Mouse (Mus musculus) gastrocnemius, postnatal 4 days (tissue): Measurements from ENCODE around the gene Myo9a. TPM values are rescaled to one million over a fixed set of nuclear protein-coding genes. Genes with fewer than 3 reads are reported as not detected.

ENCODE experiments used
- total RNA-seq, 2 experiments: library from RNA; stranded (reverse); gene quantifications; 2 replicates each; pipeline ENCODE4 v1.2.3; 2021

Gene Myo9a
- total RNA-seq, 2 experiments from 2014 or later: 28.7 to 30.9 TPM

Other genes with a start within 250 kb of the Myo9a start
- 10 to 100 TPM; 30.0 to 35.1 TPM for gene Hexa, start 211.4 kb upstream of the Myo9a start, total RNA-seq
- gene Tmem202, start 211.0 kb upstream of the Myo9a start, total RNA-seq: under 1 TPM; 0.42 to 0.65 TPM
- gene Celf6, start 173.0 kb upstream of the Myo9a start, total RNA-seq: under 1 TPM in 1 of 2 experiments, not detected in 1; 0.15 TPM
- gene Parp6, start 133.6 kb upstream of the Myo9a start, total RNA-seq: 10 to 100 TPM; 22.2 to 24.0 TPM
- gene Pkm, start 94.5 kb upstream of the Myo9a start, total RNA-seq: 1,000 to 10,000 TPM; 1,566 to 1,695 TPM
- gene Gramd2, start 70.8 kb upstream of the Myo9a start, total RNA-seq: under 1 TPM; 0.54 to 0.60 TPM
- gene Senp8, start 186 bp upstream of the Myo9a start, total RNA-seq: 1 to 10 TPM; 8.9 to 9.1 TPM
- not detected for gene Nr2e3, start 209.8 kb downstream of the Myo9a start, total RNA-seq